Mouse (Mus musculus) intestine, embryonic 15.5 days (tissue): ENCODE data around the gene Glrp1. TPM values are rescaled to one million over a fixed set of nuclear protein-coding genes. Genes with fewer than 3 reads are reported as not detected.

Source experiments
- ATAC-seq: fragments of 200-750 bp; cut with Nextera tagmentation; 2 replicates; pipeline ENCODE4 v1.8.0; 2017; ENCODE audit warnings: moderate TSS enrichment, moderate library complexity
- H3K27ac ChIP-seq: fragments of 300-500 bp; sonication (generic); 2 replicates; pipeline ENCODE4 v1.5.1; 2015; ENCODE audit warnings: mild to moderate bottlenecking, inconsistent platforms
- H3K27me3 ChIP-seq: fragments of 300-500 bp; sonication (generic); replicated peaks from 2 replicates; pipeline ENCODE4 v1.6.1; 2015; ENCODE audit warnings: inconsistent platforms
- H3K36me3 ChIP-seq: fragments of 300-500 bp; sonication (generic); 2 replicates; pipeline ENCODE4 v1.6.1; 2015; ENCODE audit warnings: inconsistent platforms
- H3K4me1 ChIP-seq: fragments of 300-500 bp; sonication (generic); replicated peaks from 2 replicates; pipeline ENCODE4 v1.6.1; 2015; ENCODE audit warnings: inconsistent platforms
- H3K4me2 ChIP-seq: fragments of 300-500 bp; sonication (generic); replicated peaks from 2 replicates; pipeline ENCODE4 v1.6.1; 2015; ENCODE audit warnings: mild to moderate bottlenecking, inconsistent platforms
- H3K4me3 ChIP-seq: fragments of 300-500 bp; sonication (generic); replicated peaks from 2 replicates; pipeline ENCODE4 v1.5.1; 2015; ENCODE audit warnings: inconsistent platforms
- H3K9ac ChIP-seq: fragments of 300-500 bp; sonication (generic); 2 replicates; pipeline ENCODE4 v1.6.1; 2015; ENCODE audit warnings: inconsistent platforms
- H3K9me3 ChIP-seq: fragments of 300-500 bp; sonication (generic); 2 replicates; pipeline ENCODE4 v1.6.1; 2016; ENCODE audit warnings: inconsistent platforms
- WGBS: fragments of 180-500 bp; shearing (Covaris S2); methylation state at CpG from one replicate; pipeline ENCODE4 v1.1.7; 2015; 5-methylcytosine and 5-hydroxymethylcytosine counted together
- polyA plus RNA-seq: library from polyadenylated mRNA; unstranded; fragments of >200 nt; fragmentation: Nextera tagmentation; extraction: Ambion mirVana; gene quantifications from 2 replicates; pipeline ENCODE4 v1.2.1, GENCODE M21; 2015

Glrp1 gene
- polyA plus RNA-seq, 1 experiment from 2014 or later: not detected

DNA sequence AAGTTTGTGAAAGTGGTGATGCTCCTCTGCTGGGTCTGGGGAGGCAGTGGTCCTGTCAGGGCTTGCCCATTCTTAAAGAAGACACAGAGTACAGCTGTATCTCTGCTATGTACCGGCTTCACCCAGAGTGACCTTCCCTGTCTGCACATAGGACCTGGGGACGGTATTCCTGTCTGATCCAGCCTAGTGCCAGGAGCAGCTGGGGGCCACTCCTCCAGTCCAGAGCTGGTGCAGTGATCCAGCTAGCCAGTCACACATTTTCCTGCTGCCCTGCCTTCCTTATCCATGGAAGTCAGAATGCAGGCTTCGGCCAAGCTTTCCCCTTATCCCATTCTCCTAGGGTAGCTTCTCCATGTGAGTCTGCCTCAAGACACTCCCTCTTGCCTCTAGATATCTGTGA is 54.1 kb downstream of the Glrp1 start:
- Histone ChIP-seq H3K4me3 (no peak overlapping the region), H3K4me1 (0 out of 2 replicates have a peak, but pooled peaks cover 3% of the 10 kb centered on the region), H3K27ac (no peak overlapping the region), H3K36me3 (no peaks in the 10 kb centered on the region), H3K9ac (no peak overlapping the region), H3K27me3 (no peaks in the 10 kb centered on the region), H3K9me3 (no peaks in the 10 kb centered on the region), H3K4me2 (no peak overlapping the region)
- no peak for ATAC-seq
- 78% methylated on average over 3 of the region's 3 CpGs for WGBS

GRCm38 (mm10) chr1:88454703-88455102 is 55.2 kb downstream of the Glrp1 start:
- Histone ChIP-seq H3K9me3 (no peaks in the 10 kb centered on the region), H3K9ac (no peak overlapping the region), H3K36me3 (no peaks in the 10 kb centered on the region), H3K4me3 (no peak overlapping the region), H3K4me1 (0 out of 2 replicates have a peak, but pooled peaks cover 3% of the 10 kb centered on the region), H3K27me3 (no peaks in the 10 kb centered on the region), H3K27ac (no peak overlapping the region), H3K4me2 (no peak overlapping the region)
- no peak for ATAC-seq
- 51% methylated on average over 3 of the region's 3 CpGs for WGBS

GRCm38 (mm10) chr1:88452198-88452597 is 57.7 kb downstream of the Glrp1 start:
- Histone ChIP-seq H3K9ac (no peak overlapping the region), H3K27me3 (no peaks in the 10 kb centered on the region), H3K4me3 (no peak overlapping the region), H3K9me3 (no peaks in the 10 kb centered on the region), H3K4me1 (0 out of 2 replicates have a peak, but pooled peaks cover 3% of the 10 kb centered on the region), H3K4me2 (no peak overlapping the region), H3K27ac (no peak overlapping the region), H3K36me3 (no peaks in the 10 kb centered on the region)
- 78% methylated on average over 6 of the region's 6 CpGs for WGBS
- peak; percentile 25; the same call in 1 of the 2 replicates for ATAC-seq

DNA sequence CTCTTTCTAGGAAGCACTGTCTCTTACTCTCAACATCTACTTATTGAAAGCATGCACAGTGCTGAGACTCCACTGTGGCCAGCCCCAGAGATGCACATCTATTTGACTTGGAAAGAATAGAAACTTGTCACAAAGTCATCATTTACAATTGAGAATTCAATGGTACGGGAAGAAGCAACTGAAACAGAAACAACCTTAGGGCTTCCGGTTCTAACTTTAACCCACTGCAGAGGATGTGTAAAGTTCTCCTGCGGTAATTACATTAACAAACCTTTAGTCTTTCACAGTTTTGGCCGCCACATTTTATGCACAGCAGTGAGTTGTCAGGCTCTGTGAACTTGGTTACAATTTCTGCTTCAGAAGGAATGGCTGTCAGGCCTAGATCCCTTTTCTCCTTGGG is 59.2 kb downstream of the Glrp1 start:
- WGBS: 72% methylated on average over 4 of the region's 4 CpGs
- no peaks in the 10 kb centered on the region for H3K9me3 ChIP-seq
- H3K4me3 ChIP-seq: no peak overlapping the region
- H3K36me3 ChIP-seq: no peaks in the 10 kb centered on the region
- ATAC-seq: no peak
- no peak overlapping the region for H3K27ac ChIP-seq
- H3K4me1 ChIP-seq: 0 out of 2 replicates have a peak, but pooled peaks cover 3% of the 10 kb centered on the region
- H3K9ac ChIP-seq: no peak overlapping the region
- no peak overlapping the region for H3K4me2 ChIP-seq
- no peaks in the 10 kb centered on the region for H3K27me3 ChIP-seq

Other genes starting within 250 kb of the Glrp1 start
- 158 and 160 TPM in 2 replicates for gene Hjurp, start 232.4 kb downstream of the Glrp1 start, polyA plus RNA-seq
- not detected in 2 replicates for gene Trpm8, start 232.4 kb downstream of the Glrp1 start, polyA plus RNA-seq
- 9.5 and 11.6 TPM in 2 replicates for gene Spp2, start 103.1 kb downstream of the Glrp1 start, polyA plus RNA-seq
- gene Arl4c, start 192.2 kb upstream of the Glrp1 start, polyA plus RNA-seq: 5.7 and 5.9 TPM in 2 replicates